Mouse (Mus musculus) c-Kit-positive CD71-positive TER-119-positive erythroid progenitor cells, embryonic 14.5 days (primary cell): ENCODE measurements around the gene Slc35e4.

Experiments used
- DNase-seq: peaks from one replicate; pipeline ENCODE4 v3.0.0-alpha.2; 2013; ENCODE audit warnings: low spot score

Gene Slc35e4

GRCm38 (mm10) chr11:3864343-3864742, 50.1 kb downstream of the Slc35e4 start:
- DNase-seq: no peak

GRCm38 (mm10) chr11:3863454-3864112, 50.9 kb downstream of the Slc35e4 start, which contains the start of gene Osbp2:
Gene Osbp2 (minus strand): TSS chr11:3863903.
- peak; percentile 51 for DNase-seq

GRCm38 (mm10) chr11:3862661-3863453, 51.6 kb downstream of the Slc35e4 start:
- DNase-seq: no peak

- no peak for DNase-seq
Measured at GRCm38 (mm10) chr11:3860361-3860760, 54.1 kb downstream of the Slc35e4 start.

GRCm38 (mm10) chr11:3859778-3860177, 54.7 kb downstream of the Slc35e4 start:
- DNase-seq: no peak

GRCm38 (mm10) chr11:3857902-3858301, 56.6 kb downstream of the Slc35e4 start:
- no peak for DNase-seq
